Mouse (Mus musculus) lung, postnatal 0 days (tissue): Measurements from ENCODE around the gene Rwdd4a. TPM values are rescaled to one million over a fixed set of nuclear protein-coding genes. Genes with fewer than 3 reads are reported as not detected.

Source experiments
- ATAC-seq: fragments of 200-750 bp; cut with Nextera tagmentation; 2 replicates; pipeline ENCODE4 v1.8.0; 2017; ENCODE audit warnings: moderate library complexity
- DNase-seq: peaks from one replicate; pipeline ENCODE4 v3.0.0-alpha.2; 2016; ENCODE audit warnings: low spot score
- H3K27ac ChIP-seq: fragments of 300-500 bp; sonication (generic); 2 replicates; pipeline ENCODE4 v1.5.1; 2014; ENCODE audit warnings: antibody characterized with exemption, mild to moderate bottlenecking, low read length, mixed read lengths
- H3K27me3 ChIP-seq: fragments of 300-500 bp; sonication (generic); replicated peaks from 2 replicates; pipeline ENCODE4 v1.6.1; 2014; ENCODE audit warnings: low read length, mixed read lengths; ENCODE audit not compliant: insufficient read depth
- H3K36me3 ChIP-seq: fragments of 300-500 bp; sonication (generic); 2 replicates; pipeline ENCODE4 v1.6.1; 2014; ENCODE audit warnings: low read length, mixed read lengths; ENCODE audit not compliant: insufficient read depth
- H3K4me1 ChIP-seq: fragments of 300-500 bp; sonication (generic); 2 replicates; pipeline ENCODE4 v1.6.1; 2014; ENCODE audit warnings: antibody characterized with exemption, low read depth, low read length, mixed read lengths; ENCODE audit not compliant: insufficient read depth
- H3K4me2 ChIP-seq: fragments of 300-500 bp; sonication (generic); replicated peaks from 2 replicates; pipeline ENCODE4 v1.6.1; 2014; ENCODE audit warnings: low read depth, mild to moderate bottlenecking, low read length, moderate library complexity, mixed read lengths
- H3K4me3 ChIP-seq: fragments of 300-500 bp; sonication (generic); 2 replicates; pipeline ENCODE4 v1.5.1; 2014; ENCODE audit warnings: low read depth, low read length
- H3K9ac ChIP-seq: fragments of 300-500 bp; sonication (generic); replicated peaks from 2 replicates; pipeline ENCODE4 v1.6.1; 2014; ENCODE audit warnings: low read depth, mild to moderate bottlenecking
- H3K9me3 ChIP-seq: fragments of 300-500 bp; sonication (generic); 2 replicates; pipeline ENCODE4 v1.6.1; 2016; ENCODE audit warnings: low read length, mixed read lengths
- CTCF ChIP-seq: IDR thresholded peaks from 2 replicates; pipeline ENCODE4 v1.5.1; 2016; ENCODE audit warnings: antibody characterized with exemption, mild to moderate bottlenecking
- EP300 ChIP-seq: IDR thresholded peaks from 2 replicates; pipeline ENCODE4 v1.6.1; 2016; ENCODE audit warnings: antibody characterized with exemption, mild to moderate bottlenecking, control low read depth
- WGBS: fragments of 180-500 bp; shearing (Covaris S2); extraction: QIAGEN DNeasy Blood & Tissue Kit; methylation state at CpG from one replicate; pipeline ENCODE4 v1.1.7; 2014; 5-methylcytosine and 5-hydroxymethylcytosine counted together
- polyA plus RNA-seq: library from polyadenylated mRNA; unstranded; fragments of >200 nt; fragmentation: Nextera tagmentation; extraction: Ambion mirVana; gene quantifications from 2 replicates; pipeline ENCODE4 v1.2.1, GENCODE M21; 2015

Gene Rwdd4a
- polyA plus RNA-seq, 1 experiment from 2014 or later: 31.1 TPM

DNA sequence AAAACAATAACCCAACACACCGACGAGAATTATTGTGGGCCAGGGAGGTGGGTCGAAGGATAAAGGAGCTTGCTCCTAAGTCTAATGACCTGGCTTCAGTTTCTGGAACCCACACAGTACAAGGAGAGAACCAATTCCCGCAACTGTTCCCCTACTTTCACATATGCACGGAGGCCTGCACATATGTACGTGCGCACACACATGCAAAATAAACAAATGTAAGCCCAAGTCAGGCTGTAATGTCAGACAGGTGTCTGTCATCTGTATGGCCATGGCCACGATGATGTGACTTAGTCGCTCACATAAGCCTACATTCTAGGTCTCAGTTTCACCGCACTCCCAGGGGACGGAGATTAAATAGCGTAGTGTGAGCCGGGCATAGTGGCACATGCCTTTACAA lies 30.9 kb upstream of the Rwdd4a start:
- no peak overlapping the region for H3K4me3 ChIP-seq
- H3K27ac ChIP-seq: no peak overlapping the region
- H3K36me3 ChIP-seq: peaks cover 56% of the 10 kb centered on the region
- 95% methylated on average over 13 of the region's 13 CpGs for whole genome bisulfite sequencing
- no peak for ATAC-seq
- no peak overlapping the region for H3K4me2 ChIP-seq
- H3K9me3 ChIP-seq: no peaks in the 10 kb centered on the region
- no peaks in the 10 kb centered on the region for H3K27me3 ChIP-seq
- no peak for DNase-seq
- TF ChIP-seq CTCF: no peak
- no peak for TF ChIP-seq EP300
- H3K4me1 ChIP-seq: no peaks in the 10 kb centered on the region
- H3K9ac ChIP-seq: no peak overlapping the region

DNA sequence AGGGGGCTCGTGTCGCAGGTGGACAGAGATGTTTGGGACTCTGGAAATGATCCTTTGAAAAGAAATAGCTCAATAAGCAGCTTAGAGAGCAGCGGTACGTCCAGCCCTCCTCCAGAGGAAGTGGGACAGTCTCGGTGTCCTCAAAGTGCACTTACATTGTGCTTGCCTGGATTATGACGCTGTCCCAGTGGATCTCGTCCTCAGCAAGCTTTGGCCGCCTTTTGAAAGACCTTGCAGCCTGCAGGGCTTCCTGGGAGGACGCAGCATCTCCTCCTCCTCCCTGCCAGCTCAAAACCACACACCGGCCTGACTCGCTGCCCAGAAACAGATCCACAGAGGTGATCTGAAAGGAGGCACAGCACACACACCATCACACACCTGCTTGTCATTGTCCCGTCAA lies 28.0 kb upstream of the Rwdd4a start:
- 93% methylated on average over 12 of the region's 12 CpGs for WGBS
- Histone ChIP-seq H3K27me3 (no peaks in the 10 kb centered on the region), H3K27ac (no peak overlapping the region), H3K4me2 (no peak overlapping the region), H3K4me1 (no peaks in the 10 kb centered on the region), H3K4me3 (no peak overlapping the region), H3K9ac (no peak overlapping the region), H3K9me3 (no peaks in the 10 kb centered on the region), H3K36me3 (peaks cover 44% of the 10 kb centered on the region)
- ATAC-seq (no peak), DNase-seq (no peak)
- no peak for TF ChIP-seq CTCF
- TF ChIP-seq EP300: no peak

DNA sequence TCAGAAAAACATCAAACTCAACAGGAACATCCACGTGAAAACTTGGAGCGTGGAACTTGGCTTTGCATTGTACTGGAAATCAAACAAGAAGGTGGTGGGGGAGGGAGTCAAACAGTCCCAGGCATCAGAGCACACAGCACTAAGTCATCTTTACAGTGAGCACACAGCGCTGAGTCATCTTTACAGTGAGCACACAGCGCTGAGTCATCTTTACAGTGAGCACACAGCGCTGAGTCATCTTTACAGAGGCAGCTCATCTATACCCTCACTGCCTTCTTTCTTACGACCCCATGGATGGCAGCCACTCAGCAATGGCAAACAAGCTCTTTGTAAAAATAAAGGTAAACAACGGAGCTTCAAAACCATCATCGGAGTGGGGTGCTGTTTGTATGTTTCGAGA lies 22.5 kb upstream of the Rwdd4a start:
- Histone ChIP-seq H3K4me2 (no peak overlapping the region), H3K4me3 (no peak overlapping the region), H3K27me3 (no peaks in the 10 kb centered on the region), H3K27ac (no peak overlapping the region), H3K9me3 (no peaks in the 10 kb centered on the region), H3K4me1 (no peaks in the 10 kb centered on the region), H3K9ac (no peak overlapping the region), H3K36me3 (peaks cover 36% of the 10 kb centered on the region)
- DNase-seq: no peak
- TF ChIP-seq CTCF (no peak), EP300 (no peak)
- ATAC-seq: no peak
- 89% methylated on average over 9 of the region's 9 CpGs for WGBS

DNA sequence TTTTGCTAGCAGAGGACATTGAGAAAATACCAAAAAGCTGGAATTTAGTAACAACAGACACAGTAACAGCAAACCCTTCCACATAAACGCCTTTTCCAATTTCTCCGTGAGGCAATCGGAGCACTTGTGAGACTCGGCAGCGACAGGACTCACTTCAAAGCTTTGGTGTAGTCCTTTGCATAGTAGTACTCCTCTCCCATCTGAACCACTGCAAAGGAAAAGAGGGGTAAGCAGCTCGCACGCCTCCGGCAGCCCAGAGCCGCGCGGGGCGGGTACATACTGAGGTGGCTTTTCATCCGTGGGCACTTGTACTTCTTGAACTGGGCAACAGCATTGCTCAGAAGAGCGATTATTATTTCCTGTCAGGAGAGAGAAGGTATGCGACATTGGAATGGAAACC lies 19.9 kb upstream of the Rwdd4a start:
- Histone ChIP-seq H3K36me3 (peaks cover 37% of the 10 kb centered on the region), H3K4me3 (no peak overlapping the region), H3K9me3 (no peaks in the 10 kb centered on the region), H3K4me2 (no peak overlapping the region), H3K27me3 (no peaks in the 10 kb centered on the region), H3K27ac (no peak overlapping the region), H3K4me1 (no peaks in the 10 kb centered on the region), H3K9ac (no peak overlapping the region)
- DNase-seq: no peak
- 92% methylated on average over 15 of the region's 15 CpGs for WGBS
- TF ChIP-seq CTCF: no peak
- no peak for TF ChIP-seq EP300
- ATAC-seq: no peak

DNA sequence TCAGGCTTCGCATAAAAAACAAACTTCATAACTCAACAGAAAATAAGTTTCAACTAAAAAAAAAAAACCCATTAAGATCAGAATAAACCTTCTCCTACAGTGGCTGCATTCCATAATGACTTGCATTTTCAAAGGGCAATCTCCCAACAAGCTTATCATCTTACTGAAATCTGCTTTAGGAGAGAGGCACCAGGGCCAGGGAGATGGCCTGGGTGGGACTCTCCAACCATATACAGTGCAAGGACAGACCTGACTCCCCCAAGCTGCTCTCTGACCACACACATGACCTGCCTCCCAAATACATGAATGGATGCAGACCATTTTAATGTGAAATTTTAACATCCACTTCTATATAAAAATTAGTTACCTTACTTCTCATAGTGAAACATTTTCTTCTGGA lies 5.4 kb upstream of the Rwdd4a start:
- peaks cover 4% of the 10 kb centered on the region; the same call in 1 of the 2 replicates for H3K36me3 ChIP-seq

DNA sequence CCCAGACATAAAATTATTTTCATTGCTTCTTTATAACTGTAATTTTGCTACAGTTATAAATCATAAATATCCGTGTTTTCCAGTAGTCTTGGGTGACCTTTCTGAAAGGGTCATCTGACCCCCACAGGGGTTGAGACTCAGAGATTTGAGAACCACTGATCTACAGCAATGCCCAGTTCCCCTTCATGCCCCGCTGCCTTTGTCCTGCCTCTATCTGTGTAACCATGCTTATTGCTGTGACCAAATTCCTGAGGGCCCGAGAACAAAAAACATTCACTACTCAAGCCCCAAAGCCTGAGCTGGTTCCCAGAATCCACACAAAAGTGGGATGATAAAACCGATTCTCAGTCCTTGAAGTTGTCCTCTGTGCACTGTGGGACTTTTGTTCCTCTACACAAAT lies 4.9 kb downstream of the Rwdd4a start:
- DNase-seq: no peak
- H3K36me3 ChIP-seq: no peaks in the 10 kb centered on the region
- 89% methylated on average over 4 of the region's 4 CpGs for WGBS
- no peaks in the 10 kb centered on the region for H3K9me3 ChIP-seq
- H3K9ac ChIP-seq: no peak overlapping the region
- no peaks in the 10 kb centered on the region for H3K27me3 ChIP-seq
- no peak overlapping the region for H3K4me3 ChIP-seq
- H3K4me1 ChIP-seq: no peaks in the 10 kb centered on the region; the same call in 1 of the 2 replicates
- no peak for ATAC-seq
- no peak overlapping the region for H3K27ac ChIP-seq
- no peak overlapping the region for H3K4me2 ChIP-seq
- TF ChIP-seq EP300 (no peak), CTCF (no peak)

More for the DNA sequence above, 5.4 kb upstream of the Rwdd4a start:
- ATAC-seq (no peak), DNase-seq (no peak)
- 97% methylated on average over 1 of the region's 1 CpGs for WGBS
- Histone ChIP-seq H3K27ac (no peak overlapping the region), H3K4me2 (no peak overlapping the region), H3K27me3 (no peaks in the 10 kb centered on the region), H3K9me3 (no peaks in the 10 kb centered on the region), H3K4me3 (no peak overlapping the region), H3K4me1 (peaks cover 11% of the 10 kb centered on the region; the same call in 1 of the 2 replicates), H3K9ac (no peak overlapping the region)
- no peak for TF ChIP-seq EP300
- no peak for TF ChIP-seq CTCF

DNA sequence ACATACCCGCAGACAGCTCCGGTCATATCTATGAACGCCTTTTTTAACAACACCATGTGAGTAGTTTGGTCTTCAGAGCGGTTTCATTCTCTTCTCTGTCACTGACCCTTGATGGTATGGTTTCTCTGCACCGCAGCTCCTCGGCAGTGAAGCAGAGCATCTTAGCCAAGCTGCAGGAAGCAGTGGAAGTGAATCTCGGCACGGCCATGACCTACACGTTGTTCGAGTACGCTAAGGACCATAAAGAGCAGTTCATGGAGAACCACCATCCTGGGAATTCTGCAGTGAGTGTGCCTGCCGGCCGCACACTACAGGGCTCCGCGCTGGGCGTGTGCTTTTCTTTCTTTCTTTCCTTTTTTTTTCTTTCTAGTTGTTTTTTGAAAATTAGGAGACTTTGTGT lies 9.3 kb downstream of the Rwdd4a start:
- Histone ChIP-seq H3K9me3 (no peaks in the 10 kb centered on the region), H3K4me2 (no peak overlapping the region), H3K4me3 (no peak overlapping the region), H3K9ac (no peak overlapping the region), H3K27ac (no peak overlapping the region), H3K27me3 (no peaks in the 10 kb centered on the region), H3K4me1 (no peaks in the 10 kb centered on the region), H3K36me3 (peaks cover 16% of the 10 kb centered on the region)
- TF ChIP-seq EP300 (no peak), CTCF (no peak)
- DNase-seq (no peak), ATAC-seq (no peak)
- WGBS: 96% methylated on average over 16 of the region's 16 CpGs
